Mouse (Mus musculus): ENCODE results near the gene Tln2. TPM values are rescaled to one million over a fixed set of nuclear protein-coding genes. Genes with fewer than 3 reads are reported as not detected.
A peak's percentile ranks its signal among the peaks of the same experiment; 100 is the strongest.

Tln2 gene
- polyA plus RNA-seq, 1 experiment from 2014 or later: 20.7 TPM

DNA sequence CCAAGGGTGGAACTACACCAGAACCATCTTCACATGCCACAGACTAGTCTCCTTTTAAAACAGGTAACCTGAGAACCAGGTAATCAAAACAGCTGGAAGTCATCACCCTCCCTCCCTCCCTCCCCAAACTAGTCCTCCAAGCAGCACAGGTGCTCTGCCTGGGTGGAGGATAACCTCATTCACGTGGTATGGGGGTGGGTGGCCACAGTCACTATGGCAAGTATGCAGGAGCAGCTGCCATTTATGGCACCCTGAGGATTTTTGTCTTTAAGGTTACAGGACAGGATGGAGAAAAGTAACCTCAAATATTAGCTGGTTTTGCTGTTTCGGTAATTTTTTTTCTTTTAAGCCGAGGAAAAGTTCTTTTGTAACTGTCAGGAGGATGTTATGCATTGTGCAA lies 322.5 kb downstream of the Tln2 start:
- Histone ChIP-seq H3K4me1 (no peaks in the 10 kb centered on the region), H3K27ac (replicated peaks) (no peak overlapping the region), H3K9me3 (replicated peaks) (no peaks in the 10 kb centered on the region), H3K36me3 (peaks cover 3% of the 10 kb centered on the region; the same call in 1 of the 2 replicates), H3K27me3 (ENCODE audit: low read depth, poor library complexity, severe bottlenecking) (no peaks in the 10 kb centered on the region), H3K4me3 (no peak overlapping the region)
- no peak for DNase-seq (ENCODE audit: low spot score)
- WGBS: 73% methylated on average over 3 of the region's 3 CpGs

DNA sequence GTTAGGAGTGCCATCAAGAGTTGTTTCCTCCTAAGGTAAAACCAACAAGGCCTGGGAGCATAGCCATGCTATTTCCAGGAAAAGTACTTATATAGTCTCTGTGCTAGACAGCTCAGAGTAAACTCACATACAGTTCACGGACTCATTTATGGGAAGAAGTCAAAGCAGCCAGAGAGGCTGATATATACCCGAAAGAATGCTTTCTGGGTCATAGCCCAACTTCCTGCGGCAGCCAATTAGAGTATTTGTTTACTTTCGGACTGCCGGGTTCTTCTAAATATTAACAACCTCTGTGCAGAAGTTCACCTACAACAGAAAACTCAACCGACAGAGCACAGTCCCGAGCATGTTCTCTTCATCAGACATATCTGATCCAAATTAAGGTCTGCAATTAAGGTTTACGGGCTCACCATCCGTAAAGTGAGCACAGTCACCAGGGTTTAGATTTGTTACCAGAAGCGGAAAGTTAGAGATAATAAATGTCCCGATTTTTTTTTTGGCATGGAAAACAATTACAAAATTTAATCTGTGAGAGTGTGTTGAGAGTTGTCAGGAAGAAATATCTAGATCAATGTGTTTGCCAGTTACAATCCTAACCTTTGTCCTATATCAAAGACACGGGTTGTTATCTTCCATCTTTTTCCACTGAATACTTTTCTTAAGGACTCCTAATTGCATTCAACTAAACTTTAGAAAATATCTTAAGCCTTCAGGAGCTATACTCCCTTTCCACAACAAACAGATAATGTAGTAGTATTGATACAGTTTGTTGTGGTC lies 323.9 kb downstream of the Tln2 start:
- peaks cover 3% of the 10 kb centered on the region; the same call in 1 of the 2 replicates for H3K36me3 ChIP-seq
- no peaks in the 10 kb centered on the region for H3K27me3 ChIP-seq (ENCODE audit: low read depth, poor library complexity, severe bottlenecking)
- no peaks in the 10 kb centered on the region for H3K4me1 ChIP-seq
- H3K9me3 ChIP-seq (replicated peaks): no peaks in the 10 kb centered on the region
- DNase-seq (ENCODE audit: low spot score): no peak
- WGBS: 89% methylated on average over 12 of the region's 12 CpGs
- no peak overlapping the region for H3K4me3 ChIP-seq
- H3K27ac ChIP-seq (replicated peaks): no peak overlapping the region

DNA sequence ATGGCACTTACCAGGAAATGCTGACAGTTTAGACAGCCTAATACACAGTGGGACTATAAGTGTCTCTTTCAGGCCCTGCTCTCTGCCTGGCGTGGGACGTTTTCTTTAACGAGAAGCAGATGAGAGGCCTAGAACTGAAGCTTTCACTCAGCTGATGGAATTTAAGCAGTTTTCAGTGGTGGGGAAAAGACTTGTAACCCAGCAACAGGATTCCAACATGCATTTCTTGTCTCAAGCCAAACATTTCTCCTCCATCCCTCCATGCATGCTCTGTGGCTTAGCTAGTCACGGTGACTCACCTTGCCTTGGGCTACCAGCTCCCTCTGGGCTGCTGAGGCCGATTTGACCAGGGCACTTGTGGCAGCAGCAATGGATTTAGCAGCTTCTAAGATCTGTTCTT lies 330.5 kb downstream of the Tln2 start:
- no peaks in the 10 kb centered on the region for H3K27me3 ChIP-seq (ENCODE audit: low read depth, poor library complexity, severe bottlenecking)
- H3K36me3 ChIP-seq: peaks cover 13% of the 10 kb centered on the region
- H3K9me3 ChIP-seq (replicated peaks): no peaks in the 10 kb centered on the region
- H3K27ac ChIP-seq (replicated peaks): no peak overlapping the region
- no peak for DNase-seq (ENCODE audit: low spot score)
- H3K4me3 ChIP-seq: no peak overlapping the region
- no peaks in the 10 kb centered on the region for H3K4me1 ChIP-seq
- 81% methylated on average over 5 of the region's 5 CpGs for WGBS

DNA sequence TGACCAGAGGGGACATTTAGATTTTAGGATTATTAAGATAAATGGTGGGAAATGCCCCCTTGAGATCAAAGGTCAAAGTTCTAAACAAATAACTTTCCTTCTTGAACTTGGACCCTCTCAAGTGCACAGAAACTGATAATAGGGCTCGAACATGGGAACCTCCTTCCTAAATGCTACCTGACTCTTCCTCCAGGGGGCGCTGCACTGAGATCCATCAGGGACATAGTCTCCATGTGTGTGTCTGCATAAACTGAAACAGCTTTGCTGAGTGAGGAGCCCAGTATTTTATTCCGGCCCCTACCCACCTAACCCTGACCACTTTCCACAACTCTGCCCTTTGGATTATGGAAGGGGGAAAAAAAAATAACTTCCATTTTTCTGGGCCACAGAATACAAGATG lies 339.1 kb downstream of the Tln2 start:
- no peak overlapping the region for H3K27ac ChIP-seq (replicated peaks)
- no peak for DNase-seq (ENCODE audit: low spot score)
- no peaks in the 10 kb centered on the region for H3K9me3 ChIP-seq (replicated peaks)
- H3K27me3 ChIP-seq (ENCODE audit: low read depth, poor library complexity, severe bottlenecking): no peaks in the 10 kb centered on the region
- no peaks in the 10 kb centered on the region for H3K4me1 ChIP-seq
- WGBS: 60% methylated on average over 3 of the region's 3 CpGs
- no peaks in the 10 kb centered on the region for H3K36me3 ChIP-seq
- no peak overlapping the region for H3K4me3 ChIP-seq

DNA sequence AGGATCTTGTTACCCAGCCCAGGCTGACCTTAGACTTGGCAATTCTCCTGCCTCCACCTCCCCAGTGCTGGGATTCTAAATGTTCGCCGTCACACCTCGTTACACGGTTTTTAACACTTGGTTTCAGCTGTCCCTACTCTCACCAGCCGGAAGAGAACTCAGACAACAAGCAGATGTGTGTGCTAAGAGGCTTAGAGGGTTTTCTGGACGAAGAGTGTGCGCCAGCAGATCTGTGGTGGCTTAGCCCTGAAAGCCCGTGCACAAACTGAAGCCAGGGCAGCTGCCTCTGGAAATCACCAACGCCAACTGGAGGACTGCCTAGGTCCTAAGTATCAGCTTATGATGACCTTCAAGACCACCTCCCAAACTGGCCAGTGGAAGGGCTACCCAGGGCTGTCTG lies 341.5 kb downstream of the Tln2 start:
- WGBS: 70% methylated on average over 9 of the region's 9 CpGs
- Histone ChIP-seq H3K36me3 (no peaks in the 10 kb centered on the region), H3K9me3 (replicated peaks) (no peaks in the 10 kb centered on the region), H3K4me3 (no peak overlapping the region), H3K4me1 (no peaks in the 10 kb centered on the region), H3K27ac (replicated peaks) (peak overlapping the region; percentile 17; the same call in 1 of the 2 replicates), H3K27me3 (ENCODE audit: low read depth, poor library complexity, severe bottlenecking) (no peaks in the 10 kb centered on the region)
- no peak for DNase-seq (ENCODE audit: low spot score)

DNA sequence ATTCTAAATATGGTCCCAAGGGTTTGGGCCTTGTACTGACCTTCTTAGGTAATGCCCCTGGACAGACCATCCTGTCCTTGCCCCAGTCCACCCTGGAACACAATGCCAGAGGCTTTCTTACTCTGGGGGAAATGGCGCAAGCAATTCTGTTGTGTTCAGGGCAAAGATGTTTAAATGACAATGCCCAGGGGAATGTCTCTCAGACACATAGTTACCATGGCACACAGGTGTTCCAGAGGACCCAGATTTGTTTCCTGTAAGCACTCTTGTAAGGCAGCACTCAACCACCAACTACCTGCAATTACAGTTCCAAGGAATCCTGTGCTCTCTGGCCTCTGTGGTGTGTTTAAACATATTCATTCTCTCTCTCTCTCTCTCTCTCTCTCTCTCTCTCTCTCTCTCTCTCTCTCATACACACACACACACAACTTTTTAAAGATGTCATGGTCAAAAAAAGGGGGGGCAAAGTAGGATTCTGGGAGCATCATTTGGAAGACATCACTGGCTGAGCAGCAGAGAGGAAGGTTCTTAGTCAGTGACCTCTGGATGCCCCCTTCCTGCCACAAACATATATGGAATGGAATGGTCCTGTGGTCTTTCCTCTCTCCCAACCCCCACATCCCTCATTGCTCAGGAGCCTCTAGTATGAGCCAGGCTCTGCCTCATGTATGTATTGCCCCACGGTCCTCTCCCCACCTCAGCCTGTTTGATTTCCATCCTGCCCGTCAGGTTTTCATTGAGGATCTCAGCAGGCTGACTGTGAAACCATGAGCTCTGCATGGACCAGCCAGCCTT lies 345.1 kb downstream of the Tln2 start:
- no peaks in the 10 kb centered on the region for H3K27me3 ChIP-seq (ENCODE audit: low read depth, poor library complexity, severe bottlenecking)
- H3K27ac ChIP-seq (replicated peaks): no peak overlapping the region
- H3K4me3 ChIP-seq: no peak overlapping the region
- no peaks in the 10 kb centered on the region for H3K9me3 ChIP-seq (replicated peaks)
- DNase-seq (ENCODE audit: low spot score): no peak
- H3K4me1 ChIP-seq: no peaks in the 10 kb centered on the region
- H3K36me3 ChIP-seq: no peaks in the 10 kb centered on the region
- 77% methylated on average over 3 of the region's 3 CpGs for WGBS

DNA sequence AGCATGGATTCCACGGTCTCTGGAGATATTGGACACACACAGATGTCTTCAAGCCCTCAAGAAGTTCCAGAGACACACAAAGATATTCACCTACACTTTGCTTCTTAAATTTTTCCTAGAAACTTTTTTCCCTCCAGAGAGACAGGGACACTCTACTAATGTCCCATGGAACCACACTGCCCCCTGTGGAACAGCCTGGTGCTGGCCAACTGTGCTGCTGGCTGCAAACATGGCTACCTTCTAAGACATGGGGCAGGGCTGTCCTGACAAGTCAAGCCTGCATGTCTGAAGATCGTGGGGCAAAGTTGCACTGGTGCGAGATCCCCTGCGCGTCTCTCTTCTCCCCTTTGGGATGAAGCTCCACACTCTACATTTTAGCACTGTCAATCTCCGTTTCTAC lies 346.2 kb downstream of the Tln2 start:
- H3K36me3 ChIP-seq: no peaks in the 10 kb centered on the region
- peak; percentile 64 for DNase-seq (ENCODE audit: low spot score)
- no peaks in the 10 kb centered on the region for H3K27me3 ChIP-seq (ENCODE audit: low read depth, poor library complexity, severe bottlenecking)
- WGBS: 66% methylated on average over 6 of the region's 6 CpGs
- H3K27ac ChIP-seq (replicated peaks): no peak overlapping the region
- peaks cover 10% of the 10 kb centered on the region for H3K4me1 ChIP-seq
- H3K9me3 ChIP-seq (replicated peaks): no peaks in the 10 kb centered on the region
- no peak overlapping the region for H3K4me3 ChIP-seq

DNA sequence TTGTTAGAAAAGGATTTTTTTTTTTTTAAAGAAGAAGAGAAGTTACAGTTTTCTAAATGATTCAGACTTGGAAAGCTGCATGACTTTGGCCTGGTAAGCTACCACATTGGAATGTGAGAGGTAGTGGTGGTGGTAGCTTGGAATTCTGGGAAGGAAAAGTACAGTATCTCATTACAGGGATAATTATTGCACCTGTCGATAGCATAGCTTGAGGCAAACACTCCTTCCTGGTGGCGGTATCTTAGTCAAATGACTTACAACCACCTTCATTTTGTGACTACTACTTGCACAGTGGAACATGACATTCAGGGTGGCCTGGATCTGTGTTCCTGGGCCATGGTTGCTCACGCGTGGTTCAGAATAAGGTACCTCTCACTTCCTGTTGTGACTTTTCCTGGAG lies 348.3 kb downstream of the Tln2 start:
- Histone ChIP-seq H3K9me3 (replicated peaks) (no peaks in the 10 kb centered on the region), H3K27ac (replicated peaks) (no peak overlapping the region), H3K36me3 (no peaks in the 10 kb centered on the region), H3K27me3 (ENCODE audit: low read depth, poor library complexity, severe bottlenecking) (no peaks in the 10 kb centered on the region), H3K4me3 (no peak overlapping the region), H3K4me1 (peaks cover 18% of the 10 kb centered on the region)
- WGBS: 95% methylated on average over 4 of the region's 4 CpGs
- DNase-seq (ENCODE audit: low spot score): no peak

DNA sequence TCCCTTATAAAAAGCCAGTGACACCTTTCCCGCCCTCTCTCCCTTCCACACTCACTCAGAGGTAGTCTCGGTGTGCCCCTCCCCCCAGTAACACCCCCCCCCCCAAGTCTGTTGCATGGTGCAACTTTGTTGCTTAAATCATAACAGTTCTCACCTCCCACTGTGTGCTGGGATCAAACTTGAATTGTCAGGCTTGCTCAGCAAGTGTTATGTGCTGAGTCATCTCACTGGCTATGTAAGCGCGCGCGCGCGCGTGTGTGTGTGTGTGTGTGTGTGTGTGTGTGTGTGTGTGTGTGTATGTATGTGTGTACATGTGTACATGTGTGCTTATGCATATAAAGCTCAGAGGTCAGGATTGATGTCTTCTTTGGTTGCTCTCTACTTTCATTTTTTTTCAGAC lies 350.1 kb downstream of the Tln2 start:
- DNase-seq (ENCODE audit: low spot score): no peak
- H3K27me3 ChIP-seq (ENCODE audit: low read depth, poor library complexity, severe bottlenecking): no peaks in the 10 kb centered on the region
- H3K36me3 ChIP-seq: no peaks in the 10 kb centered on the region
- H3K27ac ChIP-seq (replicated peaks): no peak overlapping the region
- H3K4me3 ChIP-seq: no peak overlapping the region
- 94% methylated on average over 9 of the region's 9 CpGs for WGBS
- no peaks in the 10 kb centered on the region for H3K9me3 ChIP-seq (replicated peaks)
- peaks cover 21% of the 10 kb centered on the region for H3K4me1 ChIP-seq

DNA sequence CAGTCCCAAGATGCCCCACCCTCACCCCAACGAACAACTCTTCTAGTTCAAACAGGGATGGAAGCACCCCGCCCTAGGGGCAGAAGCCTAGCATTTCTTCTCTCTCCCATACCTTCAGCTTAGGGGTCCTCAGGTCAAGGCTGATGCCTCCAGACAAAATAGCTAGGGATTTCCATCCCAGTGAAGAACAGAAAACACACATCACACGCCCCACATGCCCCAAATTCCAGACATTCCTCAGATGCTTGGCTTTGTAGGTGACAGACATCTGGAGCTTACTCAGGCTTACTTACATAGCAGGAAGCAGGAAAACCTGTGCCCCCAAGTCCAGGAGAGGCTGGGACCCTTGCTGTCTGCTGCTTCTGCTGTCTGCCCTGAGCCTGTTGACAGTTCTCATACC lies 351.1 kb downstream of the Tln2 start:
- Histone ChIP-seq H3K4me3 (no peak overlapping the region), H3K27ac (replicated peaks) (peak overlapping the region; percentile 33; the same call in 1 of the 2 replicates), H3K9me3 (replicated peaks) (no peaks in the 10 kb centered on the region), H3K4me1 (peaks cover 21% of the 10 kb centered on the region), H3K36me3 (no peaks in the 10 kb centered on the region), H3K27me3 (ENCODE audit: low read depth, poor library complexity, severe bottlenecking) (no peaks in the 10 kb centered on the region)
- 8% methylated on average over 3 of the region's 3 CpGs for WGBS
- no peak for DNase-seq (ENCODE audit: low spot score)

DNA sequence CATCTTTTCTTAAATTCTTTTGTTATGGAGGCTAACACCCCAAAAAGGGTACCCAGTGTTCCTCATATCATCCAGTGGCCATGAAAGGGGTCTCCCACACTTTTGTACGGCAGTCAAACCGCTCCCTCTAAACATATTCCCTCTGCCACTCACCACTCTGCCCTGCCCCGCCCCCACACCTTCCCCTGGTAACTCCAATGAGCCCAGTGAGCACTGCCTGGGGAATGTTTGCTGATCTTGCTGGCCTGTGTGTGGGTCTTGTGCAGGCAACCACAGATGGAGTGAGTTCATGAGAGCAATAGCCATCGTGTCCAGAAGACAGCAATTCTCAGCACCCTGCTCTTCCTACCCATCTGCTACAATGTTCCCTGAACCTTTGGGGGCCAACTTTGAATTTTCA lies 354.3 kb downstream of the Tln2 start:
- no peaks in the 10 kb centered on the region for H3K9me3 ChIP-seq (replicated peaks)
- no peaks in the 10 kb centered on the region for H3K27me3 ChIP-seq (ENCODE audit: low read depth, poor library complexity, severe bottlenecking)
- H3K4me1 ChIP-seq: peaks cover 21% of the 10 kb centered on the region
- no peaks in the 10 kb centered on the region for H3K36me3 ChIP-seq
- 66% methylated on average over 4 of the region's 4 CpGs for WGBS
- no peak for DNase-seq (ENCODE audit: low spot score)
- H3K4me3 ChIP-seq: no peak overlapping the region
- H3K27ac ChIP-seq (replicated peaks): no peak overlapping the region

DNA sequence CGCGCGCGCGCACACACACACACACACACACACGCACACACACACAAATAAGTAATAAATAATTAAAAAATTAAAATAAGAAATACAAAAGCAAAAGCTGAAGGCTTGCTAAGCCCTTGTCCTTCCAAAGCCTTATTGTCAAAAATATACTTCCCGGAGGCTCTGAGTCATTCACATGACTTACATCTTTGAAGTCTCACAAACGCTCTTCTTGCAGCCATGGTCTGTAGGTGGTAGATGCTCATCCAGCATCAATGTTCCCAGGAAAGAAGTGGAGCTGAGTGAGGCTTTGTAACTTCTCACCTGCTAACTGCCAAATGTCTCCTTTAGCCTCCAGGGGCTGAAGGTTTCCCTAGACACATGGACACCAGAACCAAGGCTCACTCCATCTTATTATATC lies 362.9 kb downstream of the Tln2 start:
- H3K27me3 ChIP-seq (ENCODE audit: low read depth, poor library complexity, severe bottlenecking): no peaks in the 10 kb centered on the region
- no peak overlapping the region for H3K27ac ChIP-seq (replicated peaks)
- 94% methylated on average over 8 of the region's 8 CpGs for WGBS
- H3K36me3 ChIP-seq: no peaks in the 10 kb centered on the region
- no peak overlapping the region for H3K4me3 ChIP-seq
- peaks cover 12% of the 10 kb centered on the region for H3K4me1 ChIP-seq
- DNase-seq (ENCODE audit: low spot score): no peak
- no peaks in the 10 kb centered on the region for H3K9me3 ChIP-seq (replicated peaks)

DNA sequence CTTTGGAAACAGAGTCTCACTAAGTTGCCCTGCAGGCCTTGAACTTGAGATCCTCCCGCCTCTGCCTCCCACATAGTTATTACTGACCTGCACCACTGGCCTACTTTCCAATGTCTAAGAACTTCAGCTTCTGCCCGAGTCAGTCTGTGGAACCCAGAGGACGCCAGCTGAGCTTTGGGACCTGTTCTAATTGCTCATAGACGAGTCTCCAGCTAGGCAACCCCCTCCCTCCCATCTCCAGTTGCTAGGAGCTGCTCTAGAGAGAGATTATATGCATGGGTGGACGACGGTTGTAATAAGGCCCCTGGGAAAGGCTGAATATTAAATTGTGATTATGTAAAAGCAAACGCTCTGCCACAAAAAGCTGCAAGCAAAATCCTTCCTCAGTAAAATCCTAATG lies 364.2 kb downstream of the Tln2 start:
- 60% methylated on average over 7 of the region's 7 CpGs for WGBS
- DNase-seq (ENCODE audit: low spot score): no peak

More for the DNA sequence above, 364.2 kb downstream of the Tln2 start:
- H3K27me3 ChIP-seq (ENCODE audit: low read depth, poor library complexity, severe bottlenecking): no peaks in the 10 kb centered on the region
- H3K4me1 ChIP-seq: peaks cover 16% of the 10 kb centered on the region
- H3K27ac ChIP-seq (replicated peaks): no peak overlapping the region
- H3K9me3 ChIP-seq (replicated peaks): no peaks in the 10 kb centered on the region
- no peaks in the 10 kb centered on the region for H3K36me3 ChIP-seq
- H3K4me3 ChIP-seq: no peak overlapping the region

Measured in midbrain, embryonic 10.5 days (tissue).